Mouse (Mus musculus) lung, postnatal 25 days (tissue): Measurements from ENCODE around the gene Celf2.

Source experiments
- DNase-seq: peaks from one replicate; pipeline ENCODE4 v3.0.0; 2022; ENCODE audit warnings: low spot score

Celf2 gene

GRCm38 (mm10) chr2:6497636-6498035 lies 1011.7 kb downstream of the Celf2 start:
- DNase-seq = no peak

GRCm38 (mm10) chr2:6493886-6494285 lies 1015.5 kb downstream of the Celf2 start:
- no peak for DNase-seq

- DNase-seq = no peak
Measured at GRCm38 (mm10) chr2:6490870-6491269, 1018.5 kb downstream of the Celf2 start.

GRCm38 (mm10) chr2:6490076-6490475 lies 1019.3 kb downstream of the Celf2 start:
- DNase-seq = no peak
